Mouse (Mus musculus): ENCODE data around the gene Ranbp6.

- TF ChIP-seq POLR2A (IDR thresholded peaks at IDR 0.05; ENCODE audit: low read depth, low read length) = peak; percentile 53
- TF ChIP-seq CTCF (IDR thresholded peaks at IDR 0.05; ENCODE audit: borderline replicate concordance, insufficient read depth, low read length) = no peak
Observed at GRCm38 (mm10) chr19:29805101-29805916, 7.5 kb downstream of the Ranbp6 start.
